Mouse (Mus musculus): ENCODE data around the gene Trim24.
"Not testable (repeated sequence)": the region's sequence is repeated elsewhere in the genome, so short reads cannot be mapped to it uniquely, and the experiment has no call there.

Trim24 gene

DNA sequence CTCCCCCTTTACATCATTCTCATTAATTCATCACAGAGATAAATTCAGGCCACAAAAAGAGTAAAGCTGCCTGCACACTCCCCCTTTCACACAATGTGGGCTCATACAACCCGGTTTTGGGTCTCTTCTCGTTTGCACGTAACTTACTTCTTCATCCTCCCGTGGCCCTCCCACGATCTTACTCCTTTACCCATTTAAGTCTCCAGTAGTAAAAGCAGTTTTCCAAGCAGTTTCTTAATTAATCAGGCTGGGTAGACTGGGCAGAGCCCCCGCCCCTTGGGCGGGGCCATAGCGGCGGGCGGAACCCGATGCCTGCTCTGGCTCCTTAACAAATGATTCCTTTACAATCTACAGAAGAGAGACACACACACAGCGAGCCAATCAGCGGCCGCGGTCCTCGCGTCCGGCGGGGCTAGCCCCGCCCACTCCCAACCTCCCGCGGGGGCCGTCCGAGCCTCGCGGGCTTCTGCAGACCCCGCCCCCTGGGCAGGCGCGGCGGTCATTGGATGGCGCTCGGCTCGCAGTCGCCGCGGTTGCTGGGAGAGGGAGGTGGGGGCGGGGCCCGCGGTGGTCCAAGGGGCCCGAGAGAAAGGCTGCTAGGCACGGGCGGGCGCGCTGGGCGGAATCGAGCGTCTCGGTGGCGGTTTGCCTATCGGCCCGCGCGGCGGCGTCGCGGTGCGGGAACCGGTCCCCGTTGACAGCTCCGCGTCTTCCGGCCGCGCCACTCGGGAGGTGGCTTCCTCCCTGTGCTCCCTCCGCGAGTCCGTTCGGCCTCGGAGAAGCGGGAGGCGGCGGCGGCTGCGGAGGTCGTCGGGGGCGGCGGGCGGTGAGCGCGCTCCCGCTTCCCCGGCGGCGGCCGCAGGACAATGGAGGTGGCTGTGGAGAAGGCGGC, at the start of gene Trim24:
TSS of gene Trim24 (plus strand) at position 567 of the 892 bp plus-strand sequence.
- peak; percentile 69 to 81 for DNase-seq (ENCODE audit: low read depth in 1 of 2, low spot score in 2 of 2)

- no peak for DNase-seq (ENCODE audit: low read depth in 1 of 2, low spot score in 2 of 2)
These were observed 49.0 kb upstream of the Trim24 start for GRCm38 (mm10) chr6:37821531-37822051.

DNA sequence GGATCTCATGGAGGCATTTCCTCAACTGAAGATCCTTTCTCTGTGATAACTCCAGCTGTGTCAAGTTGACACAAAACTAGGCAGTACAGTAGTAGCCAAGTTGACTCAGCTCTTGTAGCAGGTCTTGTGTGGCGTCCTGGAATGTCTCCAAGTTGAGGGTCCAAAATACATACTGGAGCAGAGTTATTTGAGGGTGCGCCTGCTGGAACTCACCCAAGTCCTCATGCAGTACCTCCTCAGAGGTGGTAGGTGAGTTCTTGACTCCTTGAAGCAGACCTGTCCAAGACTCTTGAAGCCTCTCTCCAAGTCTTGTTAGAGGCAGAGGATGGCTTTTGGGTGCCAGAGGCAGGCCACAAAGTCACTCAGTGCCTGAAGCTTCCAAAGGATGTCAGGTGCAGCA, 48.2 kb upstream of the Trim24 start:
- no peak for DNase-seq (ENCODE audit: low read depth in 1 of 2, low spot score in 2 of 2)

DNA sequence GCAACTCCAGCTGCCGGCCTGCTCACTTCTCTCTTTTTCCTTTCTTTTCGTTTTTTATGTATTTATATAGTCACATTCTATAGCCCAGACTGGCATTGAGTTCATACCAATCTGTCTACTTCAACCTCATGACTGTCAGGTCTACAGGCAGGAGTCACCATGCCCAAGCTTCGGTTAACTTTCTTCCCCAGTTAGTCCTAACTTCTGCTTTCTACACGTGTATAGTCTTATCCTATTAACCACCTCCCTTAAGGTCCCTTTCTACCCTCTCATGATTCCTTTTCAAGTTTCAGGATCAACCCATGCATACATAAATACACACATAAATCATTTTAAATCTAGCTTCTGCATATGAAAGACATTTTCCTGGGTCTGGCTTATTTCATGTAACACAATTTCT, 46.9 kb upstream of the Trim24 start:
- no peak for DNase-seq (ENCODE audit: low read depth in 1 of 2, low spot score in 2 of 2)

- DNase-seq (ENCODE audit: low read depth in 1 of 2, low spot score in 2 of 2), result not testable (repeated sequence)
These were observed 45.1 kb upstream of the Trim24 start for GRCm38 (mm10) chr6:37825331-37826115.

GRCm38 (mm10) chr6:37828955-37829354, 41.7 kb upstream of the Trim24 start:
- DNase-seq (ENCODE audit: low read depth in 1 of 2, low spot score in 2 of 2), result no peak

- DNase-seq (ENCODE audit: low read depth in 1 of 2, low spot score in 2 of 2), result no peak
These were observed 41.0 kb upstream of the Trim24 start for GRCm38 (mm10) chr6:37829631-37830030.

- DNase-seq (ENCODE audit: low read depth in 1 of 2, low spot score in 2 of 2), result no peak
These were observed 36.9 kb upstream of the Trim24 start for GRCm38 (mm10) chr6:37833691-37834090.

DNA sequence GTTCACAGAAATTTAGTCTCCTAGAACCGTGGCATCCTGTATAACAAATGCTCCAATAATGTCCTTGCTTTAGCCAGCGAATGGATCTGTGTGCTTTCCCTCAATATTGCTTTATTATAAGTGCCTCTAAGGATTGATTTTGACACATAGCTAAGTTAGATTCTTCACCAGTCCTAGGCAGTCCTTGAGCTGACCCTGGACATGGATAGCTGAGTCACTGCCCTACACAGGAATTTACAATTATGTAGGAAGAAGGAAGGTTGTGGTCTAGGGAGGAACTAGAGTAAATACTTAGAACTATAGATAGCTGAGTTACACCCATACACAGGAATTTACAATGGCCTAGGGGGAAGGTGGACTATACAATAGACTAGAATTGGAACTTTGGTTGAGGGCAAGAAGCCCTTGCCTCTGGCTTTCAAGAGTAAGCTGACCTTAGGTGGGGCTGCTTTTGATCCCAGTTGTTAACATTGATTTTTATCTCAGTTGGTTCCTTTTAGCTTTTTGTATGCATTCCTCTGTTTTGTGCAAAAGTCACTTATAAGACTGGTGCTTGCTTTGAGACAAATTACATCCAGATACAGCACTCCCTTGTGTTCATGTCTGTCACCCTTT, 33.6 kb upstream of the Trim24 start:
- DNase-seq (ENCODE audit: low read depth in 1 of 2, low spot score in 2 of 2), result not testable (repeated sequence)

- DNase-seq (ENCODE audit: low read depth in 1 of 2, low spot score in 2 of 2), result no peak
These were observed 27.6 kb upstream of the Trim24 start for GRCm38 (mm10) chr6:37842779-37843605.

DNA sequence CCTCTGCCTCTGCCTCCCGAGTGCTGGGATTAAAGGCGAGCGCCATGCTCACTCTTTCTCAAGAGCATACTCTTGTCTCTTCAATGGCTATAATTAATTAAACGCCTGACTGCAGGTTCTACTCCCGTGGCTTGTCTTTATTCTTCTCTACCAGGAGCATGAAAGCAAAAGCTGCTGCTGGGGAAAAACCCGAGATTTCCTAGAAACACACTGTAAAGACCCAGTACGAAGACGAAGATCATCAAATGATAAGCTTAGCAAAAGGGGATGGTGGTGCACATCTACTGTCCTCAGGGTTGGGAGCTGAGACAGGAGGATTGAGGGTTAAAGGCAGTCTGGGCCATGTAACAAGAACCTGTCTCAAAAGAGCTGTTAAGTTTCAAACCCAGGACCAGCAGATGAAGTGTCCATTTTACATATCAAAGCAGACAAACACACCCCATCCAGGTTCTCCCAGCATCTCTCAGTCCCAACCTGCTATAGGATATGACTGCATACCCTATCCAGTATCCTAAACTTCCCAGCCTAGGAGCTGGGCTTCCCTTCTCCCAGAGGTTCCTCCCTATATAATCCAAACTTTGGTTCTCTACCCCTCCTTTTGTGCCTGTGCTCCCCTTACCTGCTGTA, 26.9 kb upstream of the Trim24 start:
- no peak for DNase-seq (ENCODE audit: low read depth in 1 of 2, low spot score in 2 of 2)

DNA sequence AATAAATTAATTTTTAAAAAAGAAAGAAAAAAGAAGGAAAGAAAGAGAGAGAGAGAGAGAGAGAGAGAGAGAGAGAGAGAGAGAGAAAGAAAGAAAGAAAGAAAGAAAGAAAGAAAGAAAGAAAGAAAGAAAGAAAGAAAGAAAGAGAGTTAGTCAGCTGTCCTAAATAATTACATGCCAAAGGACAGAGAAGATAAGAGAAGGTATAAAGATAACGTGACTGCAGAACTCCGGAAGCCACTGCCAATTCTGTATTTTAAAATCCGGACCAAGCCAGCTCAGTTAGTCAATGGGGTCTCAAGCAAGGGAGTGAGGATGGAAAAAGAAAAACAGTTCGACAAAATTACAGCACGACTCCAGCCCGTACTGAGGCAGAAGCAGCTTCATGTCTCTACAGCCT, 25.7 kb upstream of the Trim24 start:
- DNase-seq (ENCODE audit: low read depth in 1 of 2, low spot score in 2 of 2), result not testable (repeated sequence)

DNA sequence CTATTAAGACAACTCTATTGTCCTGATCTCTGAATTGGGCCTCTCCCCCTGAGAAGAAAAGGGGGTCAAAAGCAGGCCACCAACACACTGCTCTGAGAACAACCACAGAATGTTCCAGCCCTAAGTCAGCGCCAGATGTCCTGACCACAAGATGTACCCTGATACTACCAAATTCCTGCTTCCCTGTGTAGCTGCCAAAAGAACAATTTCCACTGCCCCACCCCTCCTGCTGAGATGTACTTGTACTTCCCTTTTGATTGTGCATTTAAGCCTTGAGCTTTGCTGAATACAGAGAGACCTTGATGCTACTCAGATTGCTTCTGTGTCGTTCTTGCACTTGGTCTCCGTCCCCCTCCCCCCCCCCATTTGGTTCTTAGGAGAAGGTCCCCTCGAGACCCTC, 23.1 kb upstream of the Trim24 start:
- DNase-seq (ENCODE audit: low read depth in 1 of 2, low spot score in 2 of 2), result not testable (repeated sequence)

DNA sequence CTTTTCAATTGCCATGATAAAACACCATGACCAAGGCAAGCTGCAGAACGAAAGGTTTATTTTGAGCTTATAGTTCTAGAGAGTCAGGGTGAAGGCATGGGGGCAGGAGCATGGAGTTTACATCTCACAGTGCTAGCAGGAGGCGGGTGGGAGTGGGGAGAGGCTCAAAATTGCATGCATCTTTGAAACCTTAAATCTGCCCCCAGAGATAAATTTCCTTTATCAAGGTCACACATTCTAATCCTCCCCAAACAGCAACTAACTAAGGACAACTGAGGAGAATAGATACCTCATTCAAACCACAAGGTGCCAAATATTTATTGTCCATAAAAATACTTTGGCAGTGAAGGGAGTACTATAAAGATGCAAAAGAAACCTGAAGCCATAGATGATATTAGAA, 19.3 kb upstream of the Trim24 start:
- DNase-seq (ENCODE audit: low read depth in 1 of 2, low spot score in 2 of 2), result no peak

GRCm38 (mm10) chr6:37853289-37853688, 17.3 kb upstream of the Trim24 start:
- DNase-seq (ENCODE audit: low read depth in 1 of 2, low spot score in 2 of 2), result no peak

DNA sequence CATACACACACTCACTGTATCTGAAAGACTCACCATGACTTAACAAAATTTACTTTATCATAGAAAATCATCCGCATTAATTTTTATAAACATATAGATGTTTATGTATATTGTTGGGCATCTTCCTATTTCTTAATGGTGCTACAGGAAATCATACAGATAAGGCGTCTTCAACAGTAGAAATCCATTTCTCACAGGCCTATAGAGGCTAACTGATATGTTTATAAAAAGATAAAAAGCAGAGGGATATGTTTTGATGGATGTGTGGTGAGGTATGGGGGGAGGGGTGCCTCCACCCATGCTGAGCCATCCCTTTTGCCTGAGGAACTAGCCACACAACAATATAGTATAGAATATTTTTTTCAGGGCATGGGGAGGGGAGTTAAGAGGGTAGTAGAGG, 15.2 kb upstream of the Trim24 start:
- no peak for DNase-seq (ENCODE audit: low read depth in 1 of 2, low spot score in 2 of 2)

GRCm38 (mm10) chr6:37856300-37856699, 14.3 kb upstream of the Trim24 start:
- DNase-seq (ENCODE audit: low read depth in 1 of 2, low spot score in 2 of 2), result not testable (repeated sequence)

- DNase-seq (ENCODE audit: low read depth in 1 of 2, low spot score in 2 of 2), result no peak
These were observed 13.3 kb upstream of the Trim24 start for GRCm38 (mm10) chr6:37857196-37857874.

GRCm38 (mm10) chr6:37858126-37858525, 12.5 kb upstream of the Trim24 start:
- no peak for DNase-seq (ENCODE audit: low read depth in 1 of 2, low spot score in 2 of 2)

DNA sequence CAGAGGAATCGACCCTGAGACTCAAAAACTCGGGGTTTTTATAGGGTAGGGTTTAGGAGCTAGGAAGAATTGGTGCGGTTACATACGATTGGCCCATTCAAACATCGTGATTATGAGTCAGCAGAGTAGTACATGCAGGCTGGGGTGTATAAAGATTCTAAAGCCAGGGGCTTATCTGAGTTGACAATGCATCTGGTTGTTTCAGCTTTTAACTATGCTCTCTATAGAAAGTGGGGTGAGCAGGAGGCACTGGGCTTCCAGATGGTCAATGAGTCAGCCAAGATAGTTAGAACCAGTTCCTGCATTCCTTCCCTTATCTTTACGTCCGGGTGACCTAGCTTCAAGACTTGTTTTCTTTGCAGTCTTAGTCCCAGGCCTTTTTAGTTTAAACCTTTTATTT, 7.7 kb upstream of the Trim24 start:
- no peak for DNase-seq (ENCODE audit: low read depth in 1 of 2, low spot score in 2 of 2)
